Comparison of ENCODE assay signal across 27 mouse cellular contexts in the genomic region with DNA sequence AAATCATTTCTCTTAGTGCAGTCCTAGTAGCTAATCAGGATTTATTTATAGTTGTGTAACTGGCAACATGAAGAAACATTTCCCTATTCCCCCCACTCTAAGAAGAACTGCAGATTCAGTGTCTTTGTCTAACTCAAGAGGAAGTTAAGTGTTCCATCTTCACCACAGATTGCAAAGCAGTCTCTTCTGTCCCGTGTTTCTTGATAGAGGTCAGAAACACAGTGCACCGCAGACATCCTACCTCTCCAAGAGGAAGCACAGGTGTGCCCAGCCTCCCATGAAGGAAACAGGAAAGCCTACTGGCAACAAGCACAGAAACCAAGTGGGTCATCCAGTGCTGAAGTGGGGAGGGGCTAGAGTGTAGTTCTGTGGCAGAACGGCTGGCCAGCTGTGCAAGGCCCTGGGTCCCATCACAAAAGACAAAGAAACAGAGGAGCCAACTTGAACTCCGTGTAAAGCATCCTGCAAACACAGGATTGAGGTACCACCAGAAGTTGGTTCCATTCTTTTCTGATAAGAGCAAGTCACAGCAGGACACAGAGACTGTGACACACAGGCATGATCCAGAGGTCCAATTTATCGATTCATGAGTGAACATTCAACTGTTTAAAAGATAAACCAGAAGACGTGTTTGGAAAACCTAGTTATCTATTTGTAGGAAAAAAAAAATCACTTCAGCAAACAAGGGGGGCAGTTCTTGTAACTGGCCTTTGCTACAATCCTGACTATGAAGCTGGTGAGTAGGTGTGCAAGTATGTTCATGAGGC. TPM values are rescaled to one million over a fixed set of nuclear protein-coding genes. Genes with fewer than 3 reads are reported as not detected.
DNase-seq lines count a peak whose midpoint lies in the region; ATAC-seq and TF ChIP-seq lines count a peak whose summit lies in the region.
"Had no signal": no experiment of that assay in that cellular context is flagged by ENCODE, and none has a peak within 500 bp of the region (broad histone marks: within the 10 kb centered on the region; RNA-seq: fewer than 3 reads in every experiment).

No protein-coding gene starts in this region.

- no peaks in the 10 kb centered on the region for H3K36me3 ChIP-seq in spleen, adult 2 months (ENCODE audit: control insufficient read depth, insufficient read depth, low read length)
- H3K36me3 ChIP-seq in limb, embryonic 10.5 days: 0 out of 2 replicates have a peak, but pooled peaks cover 4% of the 10 kb centered on the region
- H3K36me3 ChIP-seq: embryonic facial prominence, embryonic 15.5 days; forebrain, embryonic 15.5 days; limb, embryonic 15.5 days had no signal

- no peak for TF ChIP-seq POLR2A in spleen, adult 2 months (IDR thresholded peaks at IDR 0.05; ENCODE audit: low read depth, low read length)

- 49% methylated on average over 6 of the region's 6 CpGs for WGBS in spleen, adult 2 months
- WGBS in limb, embryonic 10.5 days: 81% methylated on average over 6 of the region's 6 CpGs

- no peaks in the 10 kb centered on the region for H3K9me3 ChIP-seq in limb, embryonic 10.5 days (replicated peaks)
- H3K9me3 ChIP-seq: embryonic facial prominence, embryonic 15.5 days; forebrain, embryonic 15.5 days; G1E; heart, embryonic 13.5 days; limb, embryonic 15.5 days had no signal

- peak overlapping the region; percentile 5; the same call in 1 of the 2 replicates for H3K27ac ChIP-seq in spleen, adult 2 months (ENCODE audit: insufficient read depth, low read length)
- H3K27ac ChIP-seq in limb, embryonic 10.5 days: no peak overlapping the region
- H3K27ac ChIP-seq: embryonic facial prominence, embryonic 15.5 days; forebrain, embryonic 15.5 days; heart, adult 2 months; heart, embryonic 13.5 days; hindbrain, postnatal 0 days; left cerebral cortex, adult 2 months; limb, embryonic 15.5 days had no signal

- H3K4me1 ChIP-seq in spleen, adult 2 months (ENCODE audit: control insufficient read depth, insufficient read depth, insufficient read length): no peaks in the 10 kb centered on the region
- H3K4me1 ChIP-seq in limb, embryonic 10.5 days: no peaks in the 10 kb centered on the region
- H3K4me1 ChIP-seq: embryonic facial prominence, embryonic 15.5 days; forebrain, embryonic 15.5 days; heart, embryonic 13.5 days; limb, embryonic 15.5 days had no signal

- no peak for TF ChIP-seq CTCF in spleen, adult 2 months (IDR thresholded peaks at IDR 0.05; ENCODE audit: extremely low read depth, insufficient read depth, insufficient read length, insufficient replicate concordance)

- no peak overlapping the region for H3K4me3 ChIP-seq in spleen, adult 2 months (ENCODE audit: extremely low read depth, insufficient read depth, insufficient read length)
- H3K4me3 ChIP-seq in limb, embryonic 10.5 days: no peak overlapping the region
- H3K4me3 ChIP-seq: embryonic facial prominence, embryonic 15.5 days; forebrain, embryonic 15.5 days; heart, adult 2 months; heart, embryonic 13.5 days; left cerebral cortex, adult 2 months; limb, embryonic 15.5 days had no signal

- no peaks in the 10 kb centered on the region for H3K27me3 ChIP-seq in spleen, adult 2 months (ENCODE audit: control insufficient read depth, insufficient read depth, low read length)
- H3K27me3 ChIP-seq in limb, embryonic 10.5 days (ENCODE audit: low read depth, poor library complexity, severe bottlenecking): no peaks in the 10 kb centered on the region
- H3K27me3 ChIP-seq: embryonic facial prominence, embryonic 15.5 days; forebrain, embryonic 15.5 days; heart, embryonic 13.5 days; limb, embryonic 15.5 days; Patski had no signal

- peak; percentile 94 for ATAC-seq in granulocyte monocyte progenitor cell, adult 5-6 weeks (replicated peaks; ENCODE audit: poor library complexity, severe bottlenecking)
- ATAC-seq: forebrain, embryonic 15.5 days; hindbrain, postnatal 0 days; intestine, embryonic 16.5 days; Patski had no signal

- DNase-seq in layer of hippocampus, adult 9-11 months: peak; percentile 33
- DNase-seq in layer of hippocampus, postnatal 25 days (ENCODE audit: extremely low spot score in 1 of 2, low spot score in 1 of 2): no peak
- DNase-seq in spleen, adult 2 months (ENCODE audit: low read depth in 1 of 2, low spot score in 2 of 2): no peak
- DNase-seq in spleen, postnatal 4 days (ENCODE audit: low spot score in 2 of 2): no peak
- no peak for DNase-seq in adrenal gland, adult 18-20 months (ENCODE audit: low spot score in 2 of 2)
- DNase-seq in limb, embryonic 10.5 days (ENCODE audit: low spot score): no peak
- DNase-seq: adrenal gland, adult 2 months; cerebellum, adult 8-10 months; cerebellum, postnatal 36 days; gastrocnemius, postnatal 10 days; heart, adult 2 months; heart, postnatal 14 days; kidney, postnatal 25 days; midbrain, embryonic 14.5 days; right cerebral cortex, postnatal 25 days; spleen, adult 18-20 months; thymus, postnatal 4 days had no signal

RNA-seq across cellular contexts. Expression of a gene that starts 7.1 kb away (rescaled TPM):
- total RNA-seq in layer of hippocampus, postnatal 25 days (2021): 10 to 100 TPM; 74.0 to 79.0 TPM
- 36.1 and 37.8 TPM in 2 replicates for polyA plus RNA-seq in spleen, adult 2 months (2012; rRNA removed)
- 13.0 and 20.0 TPM in 2 replicates for total RNA-seq in granulocyte monocyte progenitor cell, adult 5-6 weeks (2014; fragmentation: Nextera tagmentation)
- total RNA-seq in granulocyte monocyte progenitor cell, adult 5-6 weeks (2017): 7.8 and 21.0 TPM in 2 replicates
- 10 to 100 TPM; 28.3 to 33.8 TPM for total RNA-seq in adrenal gland, adult 18-20 months (2021)
- polyA plus RNA-seq in limb, embryonic 10.5 days (2016; fragmentation: Nextera tagmentation; extraction: Ambion mirVana): 9.4 and 13.6 TPM in 2 replicates
